Mouse (Mus musculus) stomach, embryonic 14.5 days (tissue): ENCODE data around the gene Epha4. TPM values are rescaled to one million over a fixed set of nuclear protein-coding genes. Genes with fewer than 3 reads are reported as not detected.

Experiments used
- ATAC-seq: fragments of 200-750 bp; cut with Nextera tagmentation; 2 replicates; pipeline ENCODE4 v1.8.0; 2017; ENCODE audit warnings: low read depth, moderate TSS enrichment; ENCODE audit not compliant: insufficient number of reproducible peaks, insufficient read depth, low FRiP score
- H3K27ac ChIP-seq: fragments of 300-500 bp; sonication (generic); 2 replicates; pipeline ENCODE4 v1.5.1; 2014; ENCODE audit warnings: mild to moderate bottlenecking, low read length, moderate library complexity, mixed read lengths
- H3K27me3 ChIP-seq: fragments of 300-500 bp; sonication (generic); 2 replicates; pipeline ENCODE4 v1.6.1; 2014; ENCODE audit warnings: low read length, control low read depth, mixed read lengths; ENCODE audit not compliant: control insufficient read depth, insufficient read depth
- H3K36me3 ChIP-seq: fragments of 300-500 bp; sonication (generic); 2 replicates; pipeline ENCODE4 v1.6.1; 2014; ENCODE audit warnings: mild to moderate bottlenecking, control low read depth, low read length, moderate library complexity, mixed read lengths; ENCODE audit not compliant: control insufficient read depth, insufficient read depth
- H3K4me1 ChIP-seq: fragments of 300-500 bp; sonication (generic); 2 replicates; pipeline ENCODE4 v1.6.1; 2014; ENCODE audit warnings: low read length, control low read depth, mixed read lengths; ENCODE audit not compliant: control insufficient read depth, insufficient read depth
- H3K4me2 ChIP-seq: fragments of 300-500 bp; sonication (generic); replicated peaks from 2 replicates; pipeline ENCODE4 v1.6.1; 2014; ENCODE audit warnings: low read depth, low read length, control low read depth
- H3K4me3 ChIP-seq: fragments of 300-500 bp; sonication (generic); 2 replicates; pipeline ENCODE4 v1.5.1; 2014; ENCODE audit warnings: low read depth, low read length, control low read depth
- H3K9ac ChIP-seq: fragments of 300-500 bp; sonication (generic); replicated peaks from 2 replicates; pipeline ENCODE4 v1.6.1; 2014; ENCODE audit warnings: low read depth, mild to moderate bottlenecking, control low read depth, low read length, moderate library complexity, mixed read lengths
- H3K9me3 ChIP-seq: fragments of 300-500 bp; sonication (generic); 2 replicates; pipeline ENCODE4 v1.6.1; 2016; ENCODE audit warnings: low read depth, low read length, control low read depth; ENCODE audit not compliant: control insufficient read depth
- WGBS: fragments of 180-500 bp; shearing (Covaris S2); extraction: QIAGEN DNeasy Blood & Tissue Kit; methylation state at CpG from one replicate; pipeline ENCODE4 v1.1.7; 2014; 5-methylcytosine and 5-hydroxymethylcytosine counted together
- polyA plus RNA-seq: library from polyadenylated mRNA; unstranded; fragments of >200 nt; fragmentation: Nextera tagmentation; extraction: Ambion mirVana; gene quantifications from 2 replicates; pipeline ENCODE4 v1.2.1, GENCODE M21; 2014

Epha4 gene
- polyA plus RNA-seq, 1 experiment from 2014 or later: 18.2 TPM

DNA sequence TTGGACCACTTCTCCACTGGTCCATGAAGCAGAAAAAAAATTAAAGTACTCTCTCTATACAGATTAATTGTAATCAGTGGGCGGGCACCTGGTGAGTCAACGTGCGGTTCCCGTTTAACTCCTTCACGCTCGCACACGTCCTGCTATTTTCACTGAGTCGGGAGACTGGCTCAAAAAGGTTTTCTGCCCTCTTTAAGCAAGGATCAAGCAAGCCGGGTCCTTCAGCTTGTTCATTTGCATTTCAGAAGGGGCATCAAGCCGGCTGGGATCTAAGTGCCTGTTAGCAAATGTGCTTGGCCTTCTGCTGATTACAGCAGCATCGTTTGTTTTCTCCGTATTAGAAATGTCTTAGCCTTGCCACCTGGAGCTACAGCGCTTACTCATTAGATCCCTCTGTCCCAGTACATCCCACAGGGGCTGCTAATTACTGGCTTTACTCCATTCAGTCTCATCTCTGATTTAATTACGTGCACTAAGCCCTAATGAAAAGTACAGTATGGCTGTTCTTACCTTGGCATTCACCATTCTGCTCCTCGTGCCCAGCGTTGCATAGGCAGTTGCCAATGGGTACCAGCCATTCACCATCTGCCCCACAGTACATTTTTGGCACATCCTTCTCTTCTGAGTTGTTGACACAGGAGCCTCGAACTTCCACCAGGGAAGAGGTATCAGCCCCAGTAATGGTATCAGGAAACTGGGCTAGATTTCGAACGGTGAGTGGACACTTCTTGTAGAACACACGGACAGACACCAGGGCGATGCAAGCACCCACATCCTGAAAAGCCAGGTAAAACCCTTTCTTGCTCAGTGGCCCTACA lies 8.6 kb downstream of the Epha4 start:
- Histone ChIP-seq H3K36me3 (peaks cover 6% of the 10 kb centered on the region; the same call in 1 of the 2 replicates), H3K9ac (no peak overlapping the region), H3K4me2 (no peak overlapping the region), H3K4me1 (peaks cover 11% of the 10 kb centered on the region), H3K4me3 (no peak overlapping the region), H3K27ac (no peak overlapping the region), H3K9me3 (no peaks in the 10 kb centered on the region), H3K27me3 (no peaks in the 10 kb centered on the region)
- no peak for ATAC-seq
- WGBS: 59% methylated on average over 21 of the region's 21 CpGs

DNA sequence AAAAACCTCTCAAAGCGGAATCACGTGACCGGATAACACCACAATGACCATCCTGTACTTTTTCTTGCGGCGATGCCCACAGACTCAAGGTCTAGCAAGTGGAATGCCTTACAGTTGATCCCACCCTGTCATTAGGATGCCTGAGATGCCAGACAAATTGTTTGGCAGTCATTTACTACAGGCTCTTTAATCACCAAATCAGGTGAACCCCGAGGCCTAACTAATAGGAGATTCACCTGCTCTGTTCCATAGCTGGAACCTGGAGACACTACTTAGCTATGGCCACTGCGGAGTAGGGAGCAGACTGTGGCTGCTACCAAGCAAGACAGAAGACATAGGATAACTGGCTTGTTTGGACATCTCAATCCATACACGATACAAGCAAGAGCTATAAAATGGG lies 9.6 kb downstream of the Epha4 start:
- WGBS: 79% methylated on average over 8 of the region's 8 CpGs
- no peak overlapping the region for H3K9ac ChIP-seq
- no peak for ATAC-seq
- H3K4me3 ChIP-seq: no peak overlapping the region
- no peak overlapping the region; the same call in 1 of the 2 replicates for H3K4me2 ChIP-seq
- H3K4me1 ChIP-seq: peaks cover 11% of the 10 kb centered on the region
- H3K27me3 ChIP-seq: no peaks in the 10 kb centered on the region
- no peak overlapping the region for H3K27ac ChIP-seq
- H3K9me3 ChIP-seq: no peaks in the 10 kb centered on the region
- peaks cover 6% of the 10 kb centered on the region; the same call in 1 of the 2 replicates for H3K36me3 ChIP-seq

DNA sequence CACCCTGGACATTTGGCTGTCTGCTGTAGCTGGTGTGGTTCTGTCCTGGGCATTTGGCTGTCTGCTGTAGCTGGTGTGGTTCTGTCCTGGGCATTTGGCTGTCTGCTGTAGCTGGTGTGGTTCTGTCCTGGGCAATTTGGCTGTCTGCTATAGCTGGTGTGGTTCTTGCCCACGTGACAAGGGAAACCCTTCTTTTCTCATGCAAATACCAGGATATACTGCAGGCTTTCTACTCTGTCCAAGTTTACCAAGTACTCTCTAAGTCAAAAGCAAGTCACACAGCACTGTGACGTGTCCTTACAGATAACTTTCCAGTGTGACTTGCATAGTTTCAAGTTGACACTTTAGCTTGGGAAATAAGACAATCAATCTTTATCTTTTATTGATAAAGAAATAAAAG lies 10.1 kb downstream of the Epha4 start:
- no peak for ATAC-seq
- Histone ChIP-seq H3K9ac (no peak overlapping the region), H3K4me2 (no peak overlapping the region), H3K4me1 (peaks cover 11% of the 10 kb centered on the region), H3K4me3 (no peak overlapping the region), H3K27ac (no peak overlapping the region), H3K36me3 (peaks cover 6% of the 10 kb centered on the region; the same call in 1 of the 2 replicates), H3K27me3 (no peaks in the 10 kb centered on the region), H3K9me3 (no peaks in the 10 kb centered on the region)
- WGBS: 64% methylated on average over 2 of the region's 2 CpGs

DNA sequence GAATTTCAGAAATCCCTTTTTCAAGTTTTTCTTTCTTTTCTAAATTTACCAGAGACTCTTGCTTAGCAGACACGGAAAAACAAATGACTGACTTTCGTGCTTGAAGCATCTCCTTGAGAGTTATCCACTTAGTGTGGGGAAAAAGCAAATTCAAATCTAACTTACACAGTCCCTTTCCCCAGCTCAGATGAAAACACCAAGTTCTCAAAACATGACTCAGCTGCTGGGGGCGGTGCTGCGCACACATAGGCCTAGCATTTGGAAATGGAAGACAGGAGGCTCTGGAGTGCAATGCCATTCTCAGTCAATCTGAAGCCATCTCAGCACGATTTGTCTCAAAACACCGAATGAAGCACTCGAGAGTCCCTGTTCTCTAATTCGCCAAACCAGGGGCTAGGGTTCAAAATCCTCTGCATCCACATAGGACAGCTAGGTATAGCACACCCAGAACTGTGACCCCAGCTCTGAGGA lies 11.1 kb downstream of the Epha4 start:
- Histone ChIP-seq H3K4me2 (no peak overlapping the region), H3K27ac (no peak overlapping the region), H3K4me1 (peaks cover 11% of the 10 kb centered on the region), H3K36me3 (peaks cover 6% of the 10 kb centered on the region; the same call in 1 of the 2 replicates), H3K9ac (no peak overlapping the region), H3K4me3 (no peak overlapping the region), H3K9me3 (no peaks in the 10 kb centered on the region), H3K27me3 (no peaks in the 10 kb centered on the region)
- WGBS: 67% methylated on average over 8 of the region's 8 CpGs
- ATAC-seq: no peak

DNA sequence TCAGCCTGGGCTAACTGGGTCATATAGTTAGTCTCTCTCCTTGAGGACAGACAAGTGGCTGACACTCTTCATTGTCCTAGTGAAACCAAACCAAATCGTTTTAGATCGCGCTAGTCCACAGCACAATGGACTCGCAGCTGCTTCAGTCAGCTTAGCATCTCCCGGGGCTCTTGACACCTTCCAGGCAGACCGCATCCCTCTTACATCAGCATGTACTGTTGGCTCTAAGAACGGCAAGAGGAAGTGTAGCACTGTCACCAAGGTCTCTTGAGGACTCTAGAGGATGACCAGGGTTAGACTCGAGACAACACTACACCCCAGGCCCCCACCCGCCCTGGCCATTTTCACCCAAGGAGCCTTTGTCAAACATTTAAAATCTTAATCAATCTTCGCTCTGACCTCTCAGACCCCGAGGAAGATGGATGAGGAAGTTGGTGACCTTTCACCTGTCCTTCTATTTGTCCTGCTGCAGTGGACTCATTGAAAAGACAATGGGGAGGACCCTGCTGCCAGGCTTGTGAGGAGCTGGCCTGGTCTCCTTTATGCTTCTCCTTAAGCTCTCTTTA lies 12.3 kb downstream of the Epha4 start:
- Histone ChIP-seq H3K4me2 (no peak overlapping the region), H3K9me3 (no peaks in the 10 kb centered on the region), H3K36me3 (peaks cover 6% of the 10 kb centered on the region; the same call in 1 of the 2 replicates), H3K4me3 (no peak overlapping the region), H3K4me1 (peaks cover 11% of the 10 kb centered on the region), H3K27me3 (no peaks in the 10 kb centered on the region), H3K9ac (no peak overlapping the region), H3K27ac (no peak overlapping the region)
- no peak for ATAC-seq
- 29% methylated on average over 11 of the region's 11 CpGs for WGBS

DNA sequence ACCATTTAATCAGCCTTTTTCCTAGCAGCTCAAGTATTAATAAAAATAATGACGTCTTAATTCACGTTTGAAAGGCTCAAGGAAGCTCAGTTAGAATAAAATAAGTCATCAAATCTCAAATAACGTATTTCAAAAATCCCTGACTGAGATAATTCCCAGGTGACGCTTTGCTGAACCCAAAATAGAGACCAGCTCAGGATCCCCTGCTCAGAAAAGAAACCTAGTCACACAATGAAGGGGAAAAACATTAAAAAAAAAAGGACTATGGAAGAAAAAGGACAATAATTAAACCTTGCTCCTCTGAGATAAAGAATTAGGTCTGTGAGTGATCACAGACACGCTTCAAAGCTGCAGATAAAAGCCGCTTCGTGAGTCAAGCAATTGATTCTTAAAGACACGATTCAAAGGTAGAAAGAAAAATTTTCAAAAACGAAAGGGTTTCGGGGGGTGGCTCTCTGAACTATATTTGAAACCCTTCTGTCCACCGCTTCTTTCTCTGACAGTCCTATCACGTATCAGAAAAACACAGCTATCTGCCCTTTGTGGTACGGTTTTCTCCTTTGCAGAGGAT lies 13.4 kb downstream of the Epha4 start:
- Histone ChIP-seq H3K4me2 (no peak overlapping the region), H3K4me3 (no peak overlapping the region), H3K27me3 (no peaks in the 10 kb centered on the region), H3K27ac (no peak overlapping the region), H3K9me3 (no peaks in the 10 kb centered on the region), H3K4me1 (peaks cover 20% of the 10 kb centered on the region), H3K9ac (no peak overlapping the region), H3K36me3 (peaks cover 2% of the 10 kb centered on the region; the same call in 1 of the 2 replicates)
- WGBS: 80% methylated on average over 13 of the region's 13 CpGs
- no peak for ATAC-seq

DNA sequence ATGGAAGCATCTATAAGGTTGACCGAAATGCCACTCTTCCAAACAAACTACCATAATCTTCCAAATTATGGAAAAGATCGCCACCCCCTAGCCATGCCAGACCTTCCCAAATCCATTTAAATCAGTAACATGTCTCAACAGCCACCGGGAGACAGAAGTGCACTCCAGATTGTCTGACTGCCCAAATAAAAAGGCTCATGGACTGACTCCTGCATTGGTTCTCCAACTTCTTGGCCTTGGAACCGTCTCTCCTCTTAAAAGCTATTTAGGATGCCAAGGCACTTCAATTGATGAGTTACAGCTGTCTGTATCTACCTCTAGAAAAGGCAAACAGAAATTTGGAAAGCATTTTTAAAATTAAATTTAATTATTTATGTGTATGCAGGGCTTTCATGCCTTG lies 17.4 kb downstream of the Epha4 start:
- H3K4me2 ChIP-seq: no peak overlapping the region
- H3K36me3 ChIP-seq: no peaks in the 10 kb centered on the region
- H3K27ac ChIP-seq: no peak overlapping the region
- ATAC-seq: no peak
- H3K27me3 ChIP-seq: no peaks in the 10 kb centered on the region
- H3K9ac ChIP-seq: no peak overlapping the region
- H3K4me1 ChIP-seq: peaks cover 21% of the 10 kb centered on the region
- no peaks in the 10 kb centered on the region for H3K9me3 ChIP-seq
- H3K4me3 ChIP-seq: no peak overlapping the region
- WGBS: 58% methylated on average over 4 of the region's 4 CpGs

GRCm38 (mm10) chr1:77496468-77497181 lies 18.3 kb downstream of the Epha4 start:
- ATAC-seq: no peak
- peaks cover 22% of the 10 kb centered on the region for H3K4me1 ChIP-seq
- 39% methylated on average over 11 of the region's 11 CpGs for WGBS
- no peaks in the 10 kb centered on the region for H3K27me3 ChIP-seq
- no peak overlapping the region for H3K4me3 ChIP-seq
- H3K9ac ChIP-seq: no peak overlapping the region
- no peaks in the 10 kb centered on the region for H3K9me3 ChIP-seq
- no peaks in the 10 kb centered on the region for H3K36me3 ChIP-seq
- H3K4me2 ChIP-seq: peak overlapping the region; percentile 22; the same call in 1 of the 2 replicates
- H3K27ac ChIP-seq: no peak overlapping the region
